ENCODE assay signal across 20 mouse cellular contexts in the genomic region with DNA sequence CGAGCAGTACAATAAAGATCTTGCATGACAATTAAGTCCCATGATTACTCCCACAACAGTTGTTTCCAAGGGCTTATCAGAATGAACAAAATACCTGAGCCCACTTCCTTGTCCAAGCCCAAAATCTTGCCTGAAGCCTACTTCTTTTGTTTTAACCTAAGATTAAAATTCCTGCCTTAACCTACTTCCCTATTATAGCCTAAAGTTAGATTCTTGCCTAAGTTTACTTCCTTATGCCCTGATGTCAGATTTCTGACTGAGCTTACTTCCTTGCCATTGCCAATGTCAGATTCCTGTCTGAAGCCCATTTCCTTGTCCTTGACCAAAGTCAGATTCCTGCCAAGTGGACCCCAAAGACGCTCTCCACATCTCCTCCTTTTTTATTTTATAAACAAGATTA.
A peak's percentile ranks its signal among the peaks of the same experiment; 100 is the strongest.
DNase-seq lines count a peak whose midpoint lies in the region; ATAC-seq lines count a peak whose summit lies in the region.
"Had no signal": no experiment of that assay in that cellular context is flagged by ENCODE, and none has a peak within 500 bp of the region (broad histone marks: within the 10 kb centered on the region; RNA-seq: fewer than 3 reads in every experiment).

No protein-coding gene starts in this region.

- no peaks in the 10 kb centered on the region for H3K9me3 ChIP-seq in hindbrain, embryonic 14.5 days (ENCODE audit: control insufficient read depth, low read length)
- H3K9me3 ChIP-seq: embryonic facial prominence, embryonic 10.5 days; embryonic facial prominence, embryonic 12.5 days; forebrain, embryonic 13.5 days; forebrain, embryonic 15.5 days; G1E had no signal

- no peak overlapping the region for H3K4me3 ChIP-seq in hindbrain, embryonic 14.5 days (replicated peaks; ENCODE audit: low read length)
- H3K4me3 ChIP-seq: embryonic facial prominence, embryonic 10.5 days; embryonic facial prominence, embryonic 12.5 days; forebrain, embryonic 13.5 days; forebrain, embryonic 15.5 days had no signal

- H3K4me1 ChIP-seq in hindbrain, embryonic 14.5 days (replicated peaks; ENCODE audit: control insufficient read depth, insufficient read depth, low read length): no peaks in the 10 kb centered on the region
- H3K4me1 ChIP-seq: embryonic facial prominence, embryonic 10.5 days; embryonic facial prominence, embryonic 12.5 days; forebrain, embryonic 13.5 days; forebrain, embryonic 15.5 days had no signal

- 79% methylated on average over 2 of the region's 2 CpGs for WGBS in hindbrain, embryonic 14.5 days

- H3K9ac ChIP-seq in hindbrain, embryonic 14.5 days: no peak overlapping the region
- H3K9ac ChIP-seq: embryonic facial prominence, embryonic 12.5 days; forebrain, embryonic 13.5 days; forebrain, embryonic 15.5 days; forebrain, postnatal 0 days had no signal

- DNase-seq in ES-CJ7 (ENCODE audit: low read depth, low spot score) (peak; percentile 22), R1 (ENCODE audit: low read depth, low spot score) (peak; percentile 55), MN1 (ENCODE audit: low spot score) (no peak)
- DNase-seq in frontal cortex, postnatal 25 days (ENCODE audit: low spot score in 2 of 2): no peak
- no peak for DNase-seq in hindbrain, embryonic 14.5 days (ENCODE audit: low spot score)
- DNase-seq: adrenal gland, adult 2 months; adrenal gland, postnatal 10 days; adrenal gland, postnatal 25 days; cerebellum, adult 11 months; cerebellum, adult 18-20 months; cerebellum, adult 8-10 months; cerebellum, adult 9-11 months; cerebellum, postnatal 14 days; cerebellum, postnatal 36 days; forebrain, postnatal 0 days had no signal

- no peak for ATAC-seq in hindbrain, embryonic 14.5 days (ENCODE audit: low FRiP score)
- ATAC-seq: forebrain, embryonic 13.5 days; forebrain, embryonic 15.5 days; forebrain, postnatal 0 days had no signal

- no peak overlapping the region for H3K4me2 ChIP-seq in hindbrain, embryonic 14.5 days (replicated peaks)
- H3K4me2 ChIP-seq: embryonic facial prominence, embryonic 12.5 days; forebrain, embryonic 13.5 days; forebrain, embryonic 15.5 days had no signal

- no peaks in the 10 kb centered on the region for H3K27me3 ChIP-seq in hindbrain, embryonic 14.5 days (ENCODE audit: control insufficient read depth, insufficient read depth, low read length)
- H3K27me3 ChIP-seq: embryonic facial prominence, embryonic 12.5 days; forebrain, embryonic 13.5 days; forebrain, embryonic 15.5 days had no signal

- no peak overlapping the region for H3K27ac ChIP-seq in hindbrain, embryonic 14.5 days
- H3K27ac ChIP-seq: embryonic facial prominence, embryonic 10.5 days; embryonic facial prominence, embryonic 12.5 days; forebrain, embryonic 13.5 days; forebrain, embryonic 15.5 days had no signal

- no peaks in the 10 kb centered on the region for H3K36me3 ChIP-seq in hindbrain, embryonic 14.5 days (replicated peaks; ENCODE audit: control insufficient read depth, insufficient read depth)
- H3K36me3 ChIP-seq: embryonic facial prominence, embryonic 10.5 days; embryonic facial prominence, embryonic 12.5 days; forebrain, embryonic 15.5 days; G1E had no signal

Comparison
In these comparisons a context has a peak if more than half of its experiments do, and no peak if none do; other contexts are left out.
1. DNase-seq: peak in ES-CJ7 (single experiment) and R1 (single experiment); none in MN1 (single experiment), frontal cortex, postnatal 25 days (0 of 2) and hindbrain, embryonic 14.5 days (single experiment).